In genomic region chr10:40970601-40971245, GRCm38 (mm10) we compare ENCODE assay signal across 14 mouse cellular contexts.
DNase-seq lines count a peak whose midpoint lies in the region; ATAC-seq lines count a peak whose summit lies in the region.
"Had no signal": no experiment of that assay in that cellular context is flagged by ENCODE, and none has a peak within 500 bp of the region (broad histone marks: within the 10 kb centered on the region; RNA-seq: fewer than 3 reads in every experiment).

No protein-coding gene starts in this region.

- no peaks in the 10 kb centered on the region for H3K4me1 ChIP-seq in liver, embryonic 12.5 days
- peaks cover 6% of the 10 kb centered on the region; the same call in 1 of the 2 replicates for H3K4me1 ChIP-seq in kidney, embryonic 15.5 days

- no peaks in the 10 kb centered on the region for H3K9me3 ChIP-seq in liver, embryonic 12.5 days (replicated peaks)
- no peaks in the 10 kb centered on the region for H3K9me3 ChIP-seq in kidney, embryonic 15.5 days (replicated peaks)

- ATAC-seq in cerebellum, adult (ENCODE audit: insufficient number of reproducible peaks, low FRiP score, low TSS enrichment): no peak
- no peak for ATAC-seq in liver, embryonic 12.5 days
- no peak for ATAC-seq in kidney, embryonic 15.5 days (replicated peaks; ENCODE audit: low FRiP score)
- ATAC-seq: inflammation-experienced regulatory T-cells, adult 6 months had no signal

- H3K4me3 ChIP-seq in liver, embryonic 12.5 days: no peak overlapping the region
- no peak overlapping the region for H3K4me3 ChIP-seq in kidney, embryonic 15.5 days (replicated peaks)

- peak; percentile 15 for DNase-seq in cerebellum, adult 11-12 months
- peak; percentile 35 for DNase-seq in retina, postnatal 1 day
- DNase-seq in retina, embryonic 14.5 days (ENCODE audit: low spot score): no peak
- peak; percentile 50 to 55 for DNase-seq in left cerebral cortex, postnatal 36 days (ENCODE audit: low spot score in 2 of 2)
- DNase-seq in testis, postnatal 10 days (ENCODE audit: low spot score): no peak
- DNase-seq: adrenal gland, postnatal 10 days; gastrocnemius, postnatal 10 days; layer of hippocampus, postnatal 36 days; lung, adult 2 months; spleen, adult 18-20 months had no signal

- H3K4me2 ChIP-seq in liver, embryonic 12.5 days: no peak overlapping the region
- no peak overlapping the region for H3K4me2 ChIP-seq in kidney, embryonic 15.5 days

- peaks cover 32% of the 10 kb centered on the region for H3K27me3 ChIP-seq in liver, embryonic 12.5 days (replicated peaks)
- H3K27me3 ChIP-seq in kidney, embryonic 15.5 days: peaks cover 8% of the 10 kb centered on the region

- intact Hi-C loops in left cerebral cortex, postnatal 36 days (cut with DNase I): loop anchor here (1.0 kb wide), 1 partner anchor 320 kb away; no protein-coding TSS in a partner anchor

- no peak overlapping the region for H3K9ac ChIP-seq in liver, embryonic 12.5 days
- no peak overlapping the region for H3K9ac ChIP-seq in kidney, embryonic 15.5 days

- no peak overlapping the region for H3K27ac ChIP-seq in liver, embryonic 12.5 days
- no peak overlapping the region for H3K27ac ChIP-seq in kidney, embryonic 15.5 days

- H3K36me3 ChIP-seq in liver, embryonic 12.5 days: no peaks in the 10 kb centered on the region
- no peaks in the 10 kb centered on the region for H3K36me3 ChIP-seq in kidney, embryonic 15.5 days

- WGBS in liver, embryonic 12.5 days (ENCODE audit: insufficient replicate concordance): 71% methylated on average over 12 of the region's 12 CpGs
- WGBS in kidney, embryonic 15.5 days: 85% methylated on average over 12 of the region's 12 CpGs

Comparison
In these comparisons a context has a peak if more than half of its experiments do, and no peak if none do; other contexts are left out.
1. DNase-seq: peak in cerebellum, adult 11-12 months (single experiment), retina, postnatal 1 day (single experiment) and left cerebral cortex, postnatal 36 days (2 of 2); none in retina, embryonic 14.5 days (single experiment) and testis, postnatal 10 days (single experiment).